Mouse (Mus musculus) stomach, postnatal 0 days (tissue): ENCODE measurements around the gene Cuedc1. TPM values are rescaled to one million over a fixed set of nuclear protein-coding genes. Genes with fewer than 3 reads are reported as not detected.
A peak's percentile ranks its signal among the peaks of the same experiment; 100 is the strongest.

Experiments used
- ATAC-seq: fragments of 200-750 bp; cut with Nextera tagmentation; 2 replicates; pipeline ENCODE4 v1.8.0; 2017; ENCODE audit not compliant: low FRiP score, low TSS enrichment
- DNase-seq: peaks from one replicate; pipeline ENCODE4 v3.0.0-alpha.2; 2016; ENCODE audit warnings: low spot score
- H3K27ac ChIP-seq: fragments of 300-500 bp; sonication (generic); replicated peaks from 2 replicates; pipeline ENCODE4 v1.5.1; 2014; ENCODE audit warnings: mild to moderate bottlenecking, control low read depth
- H3K27me3 ChIP-seq: fragments of 300-500 bp; sonication (generic); 2 replicates; pipeline ENCODE4 v1.6.1; 2014; ENCODE audit warnings: low read length; ENCODE audit not compliant: control insufficient read depth, insufficient read depth
- H3K36me3 ChIP-seq: fragments of 300-500 bp; sonication (generic); 2 replicates; pipeline ENCODE4 v1.6.1; 2014; ENCODE audit warnings: low read length, mixed read lengths; ENCODE audit not compliant: control insufficient read depth, insufficient read depth
- H3K4me1 ChIP-seq: fragments of 300-500 bp; sonication (generic); replicated peaks from 2 replicates; pipeline ENCODE4 v1.6.1; 2014; ENCODE audit warnings: antibody characterized with exemption; ENCODE audit not compliant: control insufficient read depth, insufficient read depth
- H3K4me2 ChIP-seq: fragments of 300-500 bp; sonication (generic); replicated peaks from 2 replicates; pipeline ENCODE4 v1.6.1; 2014; ENCODE audit warnings: low read depth, mild to moderate bottlenecking, control low read depth, moderate library complexity
- H3K4me3 ChIP-seq: fragments of 300-500 bp; sonication (generic); 2 replicates; pipeline ENCODE4 v1.5.1; 2014; ENCODE audit warnings: low read depth, low read length, control low read depth
- H3K9ac ChIP-seq: fragments of 300-500 bp; sonication (generic); 2 replicates; pipeline ENCODE4 v1.6.1; 2014; ENCODE audit warnings: mild to moderate bottlenecking, low read length, control low read depth, mixed read lengths
- H3K9me3 ChIP-seq: fragments of 300-500 bp; sonication (generic); 2 replicates; pipeline ENCODE4 v1.6.1; 2016; ENCODE audit warnings: low read length; ENCODE audit not compliant: control insufficient read depth
- CTCF ChIP-seq: IDR thresholded peaks from 2 replicates; pipeline ENCODE4 v1.5.1; 2016; ENCODE audit warnings: antibody characterized with exemption, low read depth, mild to moderate bottlenecking, moderate library complexity
- EP300 ChIP-seq: optimal IDR thresholded peaks from 2 replicates; pipeline ENCODE3; 2016; ENCODE audit warnings: antibody characterized with exemption
- WGBS: fragments of 180-500 bp; shearing (Covaris S2); extraction: QIAGEN DNeasy Blood & Tissue Kit; methylation state at CpG from one replicate; pipeline ENCODE4 v1.1.7; 2014; 5-methylcytosine and 5-hydroxymethylcytosine counted together
- polyA plus RNA-seq: library from polyadenylated mRNA; unstranded; fragments of >200 nt; fragmentation: Nextera tagmentation; extraction: Ambion mirVana; gene quantifications from 2 replicates; pipeline ENCODE4 v1.2.1, GENCODE M21; 2015

Gene Cuedc1
- polyA plus RNA-seq, 1 experiment from 2014 or later: 13.7 TPM

GRCm38 (mm10) chr11:88165683-88166364, 68.0 kb downstream of the Cuedc1 start:
- peak overlapping the region; percentile 89 for H3K27ac ChIP-seq
- H3K4me1 ChIP-seq: peaks cover 15% of the 10 kb centered on the region
- H3K9ac ChIP-seq: peak overlapping the region; percentile 45; the same call in 1 of the 2 replicates
- no peak overlapping the region for H3K4me3 ChIP-seq
- no peak for TF ChIP-seq CTCF
- no peak for TF ChIP-seq EP300
- H3K27me3 ChIP-seq: no peaks in the 10 kb centered on the region
- ATAC-seq: no peak
- DNase-seq: no peak
- no peaks in the 10 kb centered on the region for H3K9me3 ChIP-seq
- 39% methylated on average over 10 of the region's 10 CpGs for WGBS
- 0 out of 2 replicates have a peak overlapping the region, but pooled peaks have one; percentile 8 for H3K4me2 ChIP-seq
- H3K36me3 ChIP-seq: no peaks in the 10 kb centered on the region

DNA sequence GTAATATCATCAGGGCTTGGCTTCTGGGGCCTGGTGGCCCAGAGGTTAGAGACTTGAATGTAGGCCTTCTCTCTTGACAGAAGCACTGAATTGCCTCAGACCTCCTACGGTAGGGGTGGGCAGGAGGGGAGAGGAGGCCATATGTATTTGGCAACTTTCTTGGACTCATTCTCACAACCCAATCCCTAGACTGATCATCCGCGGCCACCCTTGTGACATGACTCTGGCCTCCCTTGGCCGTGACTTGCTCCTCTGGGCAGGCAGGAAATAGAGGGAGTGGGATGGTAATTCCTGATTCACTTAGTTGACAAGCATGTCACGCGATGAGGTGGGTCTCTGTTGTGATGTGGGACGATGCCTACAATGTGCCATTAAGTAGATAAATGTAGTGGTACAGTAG, 68.6 kb downstream of the Cuedc1 start:
- no peaks in the 10 kb centered on the region for H3K9me3 ChIP-seq
- TF ChIP-seq EP300 (no peak), CTCF (no peak)
- no peak overlapping the region for H3K9ac ChIP-seq
- WGBS: 85% methylated on average over 7 of the region's 7 CpGs
- peak overlapping the region; percentile 89 for H3K27ac ChIP-seq
- DNase-seq (no peak), ATAC-seq (no peak)
- no peaks in the 10 kb centered on the region for H3K36me3 ChIP-seq
- H3K4me3 ChIP-seq: no peak overlapping the region
- H3K4me1 ChIP-seq: peaks cover 13% of the 10 kb centered on the region
- no peaks in the 10 kb centered on the region for H3K27me3 ChIP-seq
- no peak overlapping the region for H3K4me2 ChIP-seq

- Histone ChIP-seq H3K36me3 (no peaks in the 10 kb centered on the region), H3K27me3 (no peaks in the 10 kb centered on the region), H3K27ac (no peak overlapping the region), H3K4me2 (no peak overlapping the region), H3K4me1 (peaks cover 26% of the 10 kb centered on the region), H3K4me3 (no peak overlapping the region), H3K9ac (no peak overlapping the region), H3K9me3 (no peaks in the 10 kb centered on the region)
- no peak for TF ChIP-seq CTCF
- DNase-seq (no peak), ATAC-seq (no peak)
- 46% methylated on average over 3 of the region's 3 CpGs for WGBS
These were observed 70.8 kb downstream of the Cuedc1 start for GRCm38 (mm10) chr11:88168611-88169010.

- no peaks in the 10 kb centered on the region for H3K9me3 ChIP-seq
- H3K36me3 ChIP-seq: no peaks in the 10 kb centered on the region
- no peak overlapping the region for H3K4me3 ChIP-seq
- no peak overlapping the region for H3K9ac ChIP-seq
- H3K4me2 ChIP-seq: no peak overlapping the region
- H3K27ac ChIP-seq: no peak overlapping the region
- DNase-seq: no peak
- peaks cover 24% of the 10 kb centered on the region for H3K4me1 ChIP-seq
- no peak for TF ChIP-seq EP300
- TF ChIP-seq CTCF: no peak
- ATAC-seq: no peak
- H3K27me3 ChIP-seq: no peaks in the 10 kb centered on the region
- 55% methylated on average over 32 of the region's 32 CpGs for WGBS
These were observed 71.7 kb downstream of the Cuedc1 start for GRCm38 (mm10) chr11:88169531-88170040.

DNA sequence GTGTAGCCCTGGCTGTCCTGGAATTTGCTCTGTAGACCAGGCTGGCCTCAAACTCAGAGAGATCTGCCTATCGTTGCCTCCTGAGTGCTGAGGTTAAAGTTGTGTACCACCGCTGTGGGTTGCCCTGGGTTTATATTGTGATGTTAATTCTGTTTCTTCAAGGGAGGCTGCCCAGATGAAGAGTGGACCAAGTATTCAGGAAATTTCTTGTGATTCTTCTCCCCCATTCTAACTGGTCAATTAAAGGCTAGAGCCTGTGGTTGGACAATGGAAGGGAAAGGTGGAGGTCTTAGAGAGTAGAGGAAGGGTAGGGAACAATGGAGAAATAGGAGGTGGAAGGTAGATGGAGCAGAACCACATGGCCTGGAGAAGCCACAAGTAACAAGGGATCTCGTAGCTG, 72.7 kb downstream of the Cuedc1 start:
- TF ChIP-seq CTCF: no peak
- TF ChIP-seq EP300: no peak
- H3K36me3 ChIP-seq: no peaks in the 10 kb centered on the region
- 81% methylated on average over 3 of the region's 3 CpGs for WGBS

GRCm38 (mm10) chr11:88171876-88172442, 74.1 kb downstream of the Cuedc1 start:
- Histone ChIP-seq H3K27me3 (no peaks in the 10 kb centered on the region), H3K27ac (peak overlapping the region; percentile 59), H3K4me2 (no peak overlapping the region), H3K9me3 (no peaks in the 10 kb centered on the region), H3K9ac (peak overlapping the region; percentile 13; the same call in 1 of the 2 replicates), H3K4me3 (no peak overlapping the region), H3K36me3 (no peaks in the 10 kb centered on the region), H3K4me1 (peaks cover 15% of the 10 kb centered on the region)
- peak; percentile 31; the same call in 1 of the 2 replicates for ATAC-seq
- no peak for DNase-seq
- TF ChIP-seq CTCF: no peak
- no peak for TF ChIP-seq EP300
- 48% methylated on average over 15 of the region's 15 CpGs for WGBS

More for the DNA sequence above, 72.7 kb downstream of the Cuedc1 start:
- ATAC-seq (no peak), DNase-seq (no peak)
- no peaks in the 10 kb centered on the region for H3K9me3 ChIP-seq
- H3K4me3 ChIP-seq: no peak overlapping the region
- H3K9ac ChIP-seq: no peak overlapping the region
- no peak overlapping the region for H3K4me2 ChIP-seq
- peaks cover 21% of the 10 kb centered on the region for H3K4me1 ChIP-seq
- no peak overlapping the region for H3K27ac ChIP-seq
- H3K27me3 ChIP-seq: no peaks in the 10 kb centered on the region
